Mouse (Mus musculus) CH12.LX (cell line): ENCODE measurements around the gene Olfr1410. TPM values are rescaled to one million over a fixed set of nuclear protein-coding genes. Genes with fewer than 3 reads are reported as not detected.

Experiments used
- DNase-seq: peaks from one replicate; pipeline ENCODE4 v3.0.0-alpha.2; 2013; ENCODE audit errors: extremely low read depth
- H3K27ac ChIP-seq: 2 replicates; pipeline ENCODE4 v1.5.1; 2012; ENCODE audit warnings: low read depth, mild to moderate bottlenecking, control low read depth, moderate library complexity; ENCODE audit not compliant: insufficient read depth
- H3K27me3 ChIP-seq: replicated peaks from 2 replicates; pipeline ENCODE3; 2012; ENCODE audit warnings: inconsistent platforms
- H3K36me3 ChIP-seq, 2 experiments: replicated peaks in 1 of 2; 2 replicates each; pipeline versions ENCODE3 to v1.6.1; 2012; ENCODE audit warnings: inconsistent platforms in 1 of 2, low read length in 1 of 2, mild to moderate bottlenecking in 1 of 2, mixed read lengths in 1 of 2, moderate library complexity in 1 of 2; ENCODE audit not compliant: control insufficient read depth in 1 of 2, insufficient read depth in 1 of 2
- H3K4me1 ChIP-seq, 2 experiments: 2 replicates each; pipeline ENCODE4 v1.6.1; 2012; ENCODE audit warnings: inconsistent platforms in 1 of 2, moderate library complexity in 1 of 2; ENCODE audit not compliant: insufficient read depth in 2 of 2, control insufficient read depth in 1 of 2
- H3K4me2 ChIP-seq: 2 replicates; pipeline ENCODE4 v1.6.1; 2012; ENCODE audit warnings: low read depth, mild to moderate bottlenecking, control low read depth; ENCODE audit not compliant: poor library complexity, insufficient read depth, severe bottlenecking
- H3K4me3 ChIP-seq, 3 experiments: fragments of 150-350 bp in 1 of 3; sonication (generic) in 1 of 3; replicated peaks in 1 of 3; 2 replicates each; pipeline versions ENCODE3 to v1.5.1; 2011 to 2012; ENCODE audit warnings: low read depth in 2 of 3, low read length in 2 of 3, mild to moderate bottlenecking in 2 of 3, moderate library complexity in 2 of 3, control low read depth in 1 of 3, improper control_type of control experiment in 1 of 3, inconsistent platforms in 1 of 3, mixed read lengths in 1 of 3; ENCODE audit not compliant: poor library complexity in 1 of 3
- H3K79me2 ChIP-seq: replicated peaks from 2 replicates; pipeline ENCODE4 v1.6.1; 2012; ENCODE audit warnings: mild to moderate bottlenecking, moderate library complexity; ENCODE audit not compliant: control insufficient read depth, poor library complexity, insufficient read depth, severe bottlenecking; ENCODE audit errors: extremely low read depth
- H3K9ac ChIP-seq: 2 replicates; pipeline ENCODE4 v1.6.1; 2012; ENCODE audit warnings: low read depth, mild to moderate bottlenecking, control low read depth, moderate library complexity; ENCODE audit not compliant: insufficient read depth
- H3K9me3 ChIP-seq: replicated peaks from 2 replicates; pipeline ENCODE3; 2012; ENCODE audit warnings: low read length, inconsistent platforms, mixed read lengths
- BHLHE40 ChIP-seq: IDR thresholded peaks from 2 replicates; pipeline ENCODE4 v1.6.1; 2011; ENCODE audit warnings: mild to moderate bottlenecking, low read depth, low read length, improper control_type of control experiment
- ETS1 ChIP-seq: conservative IDR thresholded peaks from 2 replicates; pipeline ENCODE4 v1.6.1; 2012; ENCODE audit warnings: low read depth, mild to moderate bottlenecking, inconsistent platforms, low read length, improper control_type of control experiment, moderate library complexity
- HCFC1 ChIP-seq: IDR thresholded peaks from 2 replicates; pipeline ENCODE4 v1.6.1; 2012; ENCODE audit warnings: low read depth, mild to moderate bottlenecking, inconsistent platforms, low read length, improper control_type of control experiment
- JUND ChIP-seq: conservative IDR thresholded peaks from 2 replicates; pipeline ENCODE4 v1.6.1; 2011; ENCODE audit warnings: low read depth, low read length, improper control_type of control experiment
- KAT2A ChIP-seq: IDR thresholded peaks from 2 replicates; pipeline ENCODE4 v1.6.1; 2012; ENCODE audit warnings: low read length, improper control_type of control experiment, inconsistent platforms; ENCODE audit not compliant: insufficient replicate concordance
- MAFK ChIP-seq: IDR thresholded peaks from 2 replicates; pipeline ENCODE4 v1.6.1; 2011; ENCODE audit warnings: low read length, improper control_type of control experiment; ENCODE audit not compliant: insufficient replicate concordance
- MAX ChIP-seq: IDR thresholded peaks from 2 replicates; pipeline ENCODE4 v1.6.1; 2011; ENCODE audit warnings: low read length, improper control_type of control experiment
- MAZ ChIP-seq: IDR thresholded peaks from 2 replicates; pipeline ENCODE4 v1.6.1; 2012; ENCODE audit warnings: low read depth, mild to moderate bottlenecking, inconsistent platforms, low read length, improper control_type of control experiment, moderate library complexity
- RCOR1 ChIP-seq: conservative IDR thresholded peaks from 2 replicates; pipeline ENCODE4 v1.6.1; 2012; ENCODE audit warnings: low read depth, mild to moderate bottlenecking, inconsistent platforms, low read length, improper control_type of control experiment
- SMC3 ChIP-seq: IDR thresholded peaks from 2 replicates; pipeline ENCODE4 v1.6.1; 2011; ENCODE audit warnings: low read depth, low read length, improper control_type of control experiment
- TCF12 ChIP-seq: IDR thresholded peaks from 2 replicates; pipeline ENCODE4 v1.6.1; 2014; ENCODE audit warnings: low read depth, mild to moderate bottlenecking, inconsistent platforms, low read length, improper control_type of control experiment
- UBTF ChIP-seq: IDR thresholded peaks from 2 replicates; pipeline ENCODE4 v1.6.1; 2012; ENCODE audit warnings: low read depth, mild to moderate bottlenecking, inconsistent platforms, low read length, improper control_type of control experiment, moderate library complexity
- USF2 ChIP-seq: conservative IDR thresholded peaks from 2 replicates; pipeline ENCODE4 v1.6.1; 2011; ENCODE audit warnings: low read depth, low read length, improper control_type of control experiment
- ZC3H11A ChIP-seq: IDR thresholded peaks from 2 replicates; pipeline ENCODE4 v1.6.1; 2012; ENCODE audit warnings: low read depth, mild to moderate bottlenecking, inconsistent platforms, low read length, improper control_type of control experiment
- ZNF384 ChIP-seq: IDR thresholded peaks from 2 replicates; pipeline ENCODE4 v1.6.1; 2012; ENCODE audit warnings: low read depth, low read length, improper control_type of control experiment, inconsistent platforms
- dilution Hi-C: fragments of 300-500 bp; cut with MboI; formaldehyde crosslinking; loops from 2 replicates; pipeline ENCODE4 v1.14.3; 2020; ENCODE audit warnings: low sequenced_read_pairs; ENCODE audit not compliant: extremely low pct_unique_long_range_greater_than_20kb, extremely low pct_ligation_motif_present
- in situ Hi-C: fragments of 300-500 bp; cut with MboI; formaldehyde crosslinking; loops from 3 replicates; pipeline ENCODE4 v1.14.3; 2019; ENCODE audit warnings: low sequenced_read_pairs, low pct_ligation_motif_present, low pct_unique_long_range_greater_than_20kb, mixed read lengths
- polyA plus RNA-seq: library from polyadenylated mRNA; unstranded; fragments of >175 nt; gene quantifications from 2 replicates; pipeline ENCODE4 v1.2.1, GENCODE M21; 2012; ENCODE audit warnings: low read depth; ENCODE audit not compliant: insufficient read length
- total RNA-seq, 2 experiments: library from RNA; depleted of rRNA; stranded (reverse); fragments of 300-350 nt in 1 of 2; fragments of >200 nt in 1 of 2; gene quantifications; 2 replicates each; pipeline ENCODE4 v1.2.3; 2012 to 2014

The Olfr1410 gene
- total and polyA plus RNA-seq, 3 experiments, result 0.08 TPM; not detected in 2

DNA sequence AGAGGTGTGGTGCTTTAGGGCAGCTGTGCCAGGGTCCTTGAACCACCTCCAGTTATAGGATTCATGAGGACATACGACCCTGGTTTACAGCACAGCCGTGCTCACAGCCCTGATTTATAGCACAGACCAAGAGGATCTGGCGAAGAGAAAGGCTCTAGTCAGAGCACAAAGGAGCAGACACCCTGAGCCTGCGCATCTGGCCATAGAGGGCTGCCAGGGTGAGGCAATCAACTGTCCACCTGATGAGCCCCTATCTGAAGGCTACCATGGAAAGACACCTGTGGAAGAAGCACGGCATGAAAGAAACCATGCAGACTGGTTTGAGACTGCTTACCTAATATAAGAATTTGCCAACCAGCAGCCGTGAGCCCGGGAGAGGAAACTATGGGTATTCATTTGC, 41.0 kb downstream of the Olfr1410 start:
- Histone ChIP-seq H3K79me2 (peaks cover under 1% of the 10 kb centered on the region; the same call in 1 of the 2 replicates), H3K4me2 (no peak overlapping the region), H3K27ac (no peak overlapping the region), H3K4me1 (peaks cover 5 to 15% of the 10 kb centered on the region in 2 experiments; a peak in 3 of 4 replicates), H3K36me3 (no peaks in the 10 kb centered on the region), H3K9me3 (no peaks in the 10 kb centered on the region), H3K4me3 (no peak overlapping the region), H3K27me3 (peaks cover 58% of the 10 kb centered on the region), H3K9ac (no peak overlapping the region)
- dilution Hi-C loops (no loop called here), in situ Hi-C loops (no loop called here)
- DNase-seq, result no peak
- no peak for TF ChIP-seq MAZ
- TF ChIP-seq JUND, result no peak
- no peak for TF ChIP-seq MAFK
- TF ChIP-seq TCF12, result no peak
- TF ChIP-seq ZNF384, result no peak
- TF ChIP-seq KAT2A, result no peak
- no peak for TF ChIP-seq MAX
- no peak for TF ChIP-seq RCOR1
- no peak for TF ChIP-seq HCFC1

DNA sequence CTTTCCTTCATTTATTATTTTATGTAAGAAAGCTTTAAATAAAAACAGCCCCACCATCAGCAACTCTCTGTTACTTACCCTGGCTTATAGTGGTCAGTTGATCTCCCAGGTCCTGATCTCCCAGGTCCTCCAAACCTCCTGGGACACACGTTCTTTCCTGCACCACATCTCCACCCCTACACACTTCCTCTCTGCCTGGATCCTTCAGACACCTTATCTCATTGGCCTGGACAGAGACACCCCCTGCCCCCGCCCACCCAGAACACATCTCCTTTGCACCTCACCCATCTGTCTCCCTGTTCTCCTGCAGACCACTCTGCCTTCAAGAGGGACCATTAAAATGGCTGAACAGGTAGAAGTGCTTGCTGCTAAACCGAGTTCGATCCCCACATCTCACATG, 41.4 kb downstream of the Olfr1410 start:
- DNase-seq, result no peak
- H3K27ac ChIP-seq, result no peak overlapping the region
- in situ Hi-C loops (no loop called here), dilution Hi-C loops (no loop called here)
- H3K9ac ChIP-seq, result no peak overlapping the region
- no peak for TF ChIP-seq ETS1
- no peak for TF ChIP-seq BHLHE40
- TF ChIP-seq UBTF, result no peak
- TF ChIP-seq ZC3H11A, result no peak
- TF ChIP-seq USF2, result no peak
- no peak for TF ChIP-seq HCFC1
- no peak for TF ChIP-seq SMC3
- no peak overlapping the region for H3K4me3 ChIP-seq
- H3K4me2 ChIP-seq, result no peak overlapping the region
- H3K4me1 ChIP-seq, result peaks cover 5 to 15% of the 10 kb centered on the region in 2 experiments; a peak in 3 of 4 replicates
- H3K79me2 ChIP-seq, result no peaks in the 10 kb centered on the region
- H3K27me3 ChIP-seq, result peaks cover 62% of the 10 kb centered on the region
- no peaks in the 10 kb centered on the region for H3K36me3 ChIP-seq
- no peaks in the 10 kb centered on the region for H3K9me3 ChIP-seq
